ENCODE assay signal across 8 mouse cellular contexts in genomic region chr9:60939858-60940804, GRCm38 (mm10).
DNase-seq lines count a peak whose midpoint lies in the region; ATAC-seq and TF ChIP-seq lines count a peak whose summit lies in the region.

No protein-coding gene starts in this region.

- H3K4me2 ChIP-seq in embryonic facial prominence, embryonic 12.5 days (replicated peaks): peak overlapping the region; percentile 22; the same call in 1 of the 2 replicates
- no peak overlapping the region for H3K4me2 ChIP-seq in heart, embryonic 12.5 days

- H3K27me3 ChIP-seq in embryonic facial prominence, embryonic 12.5 days: peaks cover 21% of the 10 kb centered on the region
- 0 out of 2 replicates have a peak, but pooled peaks cover 21% of the 10 kb centered on the region for H3K27me3 ChIP-seq in heart, embryonic 12.5 days (replicated peaks)

- peak overlapping the region; percentile 81 for H3K27ac ChIP-seq in embryonic facial prominence, embryonic 12.5 days
- H3K27ac ChIP-seq in heart, embryonic 12.5 days (ENCODE audit: poor library complexity, severe bottlenecking): no peak overlapping the region
- no peak overlapping the region for H3K27ac ChIP-seq in olfactory bulb, adult 2 months (ENCODE audit: insufficient read depth, low read depth, low read length)

- no peak for TF ChIP-seq POLR2A in olfactory bulb, adult 2 months (IDR thresholded peaks at IDR 0.05; ENCODE audit: insufficient read depth, low read depth, low read length)

- peak; percentile 66; the same call in 1 of the 2 replicates for TF ChIP-seq CTCF in olfactory bulb, adult 2 months (IDR thresholded peaks at IDR 0.05; ENCODE audit: insufficient read depth, low read depth, low read length)

- no peak overlapping the region for H3K9ac ChIP-seq in embryonic facial prominence, embryonic 12.5 days
- peak overlapping the region; percentile 35; the same call in 1 of the 2 replicates for H3K9ac ChIP-seq in heart, embryonic 12.5 days

- H3K9me3 ChIP-seq in embryonic facial prominence, embryonic 12.5 days: no peaks in the 10 kb centered on the region
- H3K9me3 ChIP-seq in heart, embryonic 12.5 days (replicated peaks): no peaks in the 10 kb centered on the region

- H3K36me3 ChIP-seq in embryonic facial prominence, embryonic 12.5 days: no peaks in the 10 kb centered on the region
- no peaks in the 10 kb centered on the region for H3K36me3 ChIP-seq in heart, embryonic 12.5 days

- DNase-seq in 3134 (ENCODE audit: extremely low read depth, insufficient read length, low spot score): peak; percentile 7
- DNase-seq in adrenal gland, postnatal 10 days: peak; percentile 91
- DNase-seq in kidney, postnatal 36 days: peak; percentile 45 to 88
- DNase-seq in lung, adult 18-20 months: peak; percentile 44 to 64
- peak; percentile 50 to 54 for DNase-seq in thymus, adult 18-20 months

- ATAC-seq in embryonic facial prominence, embryonic 12.5 days (ENCODE audit: insufficient number of reproducible peaks, insufficient read depth, low FRiP score, low TSS enrichment): peak; percentile 94
- ATAC-seq in heart, embryonic 12.5 days (ENCODE audit: insufficient number of reproducible peaks, low FRiP score): peak; percentile 61; the same call in 1 of the 2 replicates

- H3K4me3 ChIP-seq in embryonic facial prominence, embryonic 12.5 days: no peak overlapping the region
- H3K4me3 ChIP-seq in heart, embryonic 12.5 days: no peak overlapping the region
- no peak overlapping the region for H3K4me3 ChIP-seq in olfactory bulb, adult 2 months (ENCODE audit: insufficient read depth, low read depth, low read length)

- peaks cover 20% of the 10 kb centered on the region for H3K4me1 ChIP-seq in embryonic facial prominence, embryonic 12.5 days
- H3K4me1 ChIP-seq in heart, embryonic 12.5 days (replicated peaks): peaks cover 18% of the 10 kb centered on the region
- 0 out of 2 replicates have a peak, but pooled peaks cover 3% of the 10 kb centered on the region for H3K4me1 ChIP-seq in olfactory bulb, adult 2 months (ENCODE audit: control insufficient read depth, insufficient read depth, low read length)

- 17% methylated on average over 18 of the region's 18 CpGs for WGBS in embryonic facial prominence, embryonic 12.5 days
- WGBS in heart, embryonic 12.5 days: 29% methylated on average over 18 of the region's 18 CpGs
- WGBS in olfactory bulb, adult 2 months: 46% methylated on average over 18 of the region's 18 CpGs

Comparison
In these comparisons a context has a peak if more than half of its experiments do, and no peak if none do; other contexts are left out.
1. DNase-seq: peak in every context shown above with its lines; median percentile 91 in adrenal gland, postnatal 10 days; 66 in kidney, postnatal 36 days; 54 in lung, adult 18-20 months; 52 in thymus, adult 18-20 months; 7 in 3134.